Mouse (Mus musculus) E14TG2a.4 (cell line): ENCODE measurements around the gene Ubac2.

Experiments
- CTCF ChIP-seq: conservative IDR thresholded peaks from 2 replicates; pipeline ENCODE4 v1.5.1; 2014; ENCODE audit warnings: low read length
- NANOG ChIP-seq: IDR thresholded peaks from 2 replicates; pipeline ENCODE4 v1.6.1; 2014; ENCODE audit warnings: borderline replicate concordance, low read length, mixed read lengths

DNA sequence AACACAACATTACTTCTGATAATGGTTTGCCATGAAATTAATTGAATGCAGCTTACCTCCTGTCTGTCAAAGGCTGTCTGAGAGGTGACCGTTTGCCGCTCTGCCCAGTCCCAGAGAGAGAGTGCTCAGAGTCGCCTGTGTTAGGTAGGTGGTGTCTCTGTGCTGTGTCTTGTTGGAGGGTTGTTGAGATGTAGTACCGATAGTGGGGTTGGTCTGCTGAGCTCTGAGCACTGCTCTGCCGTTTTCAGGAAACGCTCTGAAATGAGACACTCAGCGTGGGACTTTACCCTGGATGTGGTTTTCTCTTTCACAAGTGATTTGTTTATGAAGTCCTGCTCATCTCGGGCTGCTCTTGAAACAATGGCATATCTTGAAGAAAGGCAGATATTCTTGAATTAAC, 37.2 kb downstream of the Ubac2 start, which contains the start of gene Gpr18:
- TF ChIP-seq CTCF (no peak), NANOG (no peak)
